Mouse (Mus musculus): ENCODE measurements around the gene Fam171a1. TPM values are rescaled to one million over a fixed set of nuclear protein-coding genes. Genes with fewer than 3 reads are reported as not detected.
"Not testable (repeated sequence)": the region's sequence is repeated elsewhere in the genome, so short reads cannot be mapped to it uniquely, and the experiment has no call there.

The Fam171a1 gene
- total RNA-seq (2021) = 10 to 100 TPM; 16.8 to 22.7 TPM
- long read RNA-seq, experiment 1, full-length matches to known transcripts = 10 of 17 reads
- long read RNA-seq, experiment 1, partial matches to known transcripts = 7 of 17 reads
- long read RNA-seq, experiment 1, other reads (novel, unspliced or antisense) = 0 of 17 reads
- long read RNA-seq, experiment 2, full-length matches to known transcripts = 8 of 44 reads
- long read RNA-seq, experiment 2, partial matches to known transcripts = 35 of 44 reads
- long read RNA-seq, experiment 2, other reads (novel, unspliced or antisense) = 1 of 44 reads

DNA sequence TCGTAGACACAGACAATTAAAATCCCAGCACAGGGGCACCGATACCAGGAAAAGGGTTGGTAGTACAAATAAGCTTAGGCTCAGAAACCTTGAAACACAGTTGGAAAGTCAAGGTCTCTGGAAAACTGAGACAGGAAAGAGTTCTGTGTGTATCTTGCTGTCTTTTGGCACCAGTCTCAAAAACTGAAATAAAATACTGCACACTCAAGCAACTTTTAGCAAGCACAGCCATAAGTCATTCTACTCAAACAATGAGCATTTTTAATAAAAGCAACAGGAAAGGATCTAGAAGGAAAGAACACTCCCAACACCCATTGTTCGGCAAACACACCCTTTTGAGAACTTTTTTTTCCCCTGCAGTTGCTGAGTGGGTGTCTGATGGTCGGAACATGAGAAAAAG, at the start of gene Fam171a1:
Gene Fam171a1, plus strand, starts transcription at position 359 of the 400 bp plus-strand sequence.
- DNase-seq (ENCODE audit: low spot score in 2 of 2) = no peak

DNA sequence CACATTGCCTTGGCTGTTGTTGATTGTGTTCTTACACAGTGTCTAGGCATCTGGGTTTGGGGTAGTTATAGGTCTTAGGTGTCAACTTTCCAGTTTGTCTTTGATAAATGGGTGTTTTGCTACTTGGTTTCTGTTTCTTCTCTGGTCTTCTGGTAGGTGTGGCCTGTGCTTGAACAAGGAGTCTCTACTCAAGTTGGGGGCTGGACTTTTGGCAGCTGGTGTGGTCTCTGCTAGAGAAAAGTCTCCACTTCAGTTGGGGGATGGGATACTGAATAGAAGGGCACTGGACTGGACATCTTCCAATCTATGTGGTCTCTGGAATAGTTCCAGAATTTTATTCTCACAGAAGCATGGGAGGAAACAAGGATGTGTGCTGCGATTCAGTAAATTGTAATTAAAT, 44.9 kb upstream of the Fam171a1 start:
- DNase-seq (ENCODE audit: low spot score in 2 of 2) = no peak

DNA sequence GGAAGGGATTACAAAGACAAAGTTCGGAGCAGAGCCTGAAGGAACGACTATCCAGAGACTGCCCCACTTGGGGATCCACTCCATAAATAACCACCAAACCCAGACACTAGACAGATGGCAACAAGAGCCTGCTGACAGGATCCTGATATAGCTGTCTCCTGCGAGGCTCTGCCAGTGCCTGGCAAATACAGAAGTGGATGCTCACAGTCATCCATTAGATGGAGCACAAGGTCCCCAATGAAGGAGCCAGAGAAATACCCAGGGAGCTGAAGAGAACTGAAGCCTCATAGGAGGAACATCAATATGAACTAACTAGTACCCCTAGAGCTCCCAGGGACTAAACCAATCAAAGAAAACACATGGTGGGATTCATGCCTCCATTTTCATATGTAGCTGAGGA, 25.7 kb upstream of the Fam171a1 start:
- DNase-seq (ENCODE audit: low spot score in 2 of 2) = not testable (repeated sequence)

DNA sequence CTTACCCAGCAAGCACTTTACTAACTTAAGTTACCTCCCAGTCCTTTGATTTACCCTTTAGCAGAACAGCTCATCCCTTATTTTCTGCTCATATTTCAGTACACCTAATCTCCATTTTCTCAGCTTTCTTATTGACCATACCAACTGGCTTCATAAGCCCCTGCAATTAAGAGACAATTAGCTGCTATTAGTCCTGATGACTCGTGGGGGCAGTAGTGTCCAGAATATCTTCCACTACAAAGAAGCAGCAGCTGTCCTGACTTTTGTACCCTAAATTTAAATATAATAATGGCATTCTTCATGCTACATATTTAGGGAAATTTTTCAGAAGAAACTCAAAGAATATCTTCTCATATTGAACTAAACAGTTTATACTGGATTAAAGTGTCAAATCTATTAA, 24.8 kb upstream of the Fam171a1 start:
- no peak for DNase-seq (ENCODE audit: low spot score in 2 of 2)

DNA sequence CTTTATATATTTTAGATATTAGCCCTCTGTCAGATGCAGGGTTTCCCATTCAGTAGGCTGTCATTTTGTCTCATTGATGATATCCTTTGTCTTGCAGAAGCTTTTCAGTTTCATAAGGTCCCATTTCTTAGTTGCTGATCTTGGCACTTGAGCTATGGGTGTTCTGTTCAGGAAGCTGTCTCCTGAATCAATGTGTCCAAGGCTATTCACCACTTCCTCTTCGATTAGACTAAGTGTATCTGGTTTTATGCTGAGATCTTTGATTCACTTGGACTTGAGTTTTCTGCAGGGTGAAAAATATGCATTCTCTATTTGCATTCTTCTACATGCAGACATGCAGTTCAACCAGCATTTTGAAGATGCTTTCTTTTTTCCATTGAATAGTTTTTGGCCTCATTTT, 17.9 kb upstream of the Fam171a1 start:
- DNase-seq (ENCODE audit: low spot score in 2 of 2) = no peak

DNA sequence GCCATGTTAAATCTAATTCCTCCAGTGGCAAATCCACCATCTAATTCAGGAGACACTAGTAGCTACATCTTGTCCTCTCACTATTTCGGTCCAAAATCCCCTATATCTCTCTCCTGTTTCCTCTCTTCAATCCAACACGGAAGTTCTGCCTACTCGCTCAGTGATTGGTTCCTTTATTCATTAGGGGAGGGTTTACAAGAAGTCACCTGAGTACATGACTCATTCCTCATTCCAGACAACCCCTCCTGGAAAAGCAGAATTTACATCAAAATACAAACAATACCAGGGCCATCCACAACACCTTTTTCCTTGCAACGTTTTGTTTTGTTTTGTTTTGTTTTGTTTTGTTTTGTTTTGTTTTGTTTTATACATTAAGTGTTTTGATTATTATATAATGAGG, 14.1 kb upstream of the Fam171a1 start:
- DNase-seq (ENCODE audit: low spot score in 2 of 2) = no peak

DNA sequence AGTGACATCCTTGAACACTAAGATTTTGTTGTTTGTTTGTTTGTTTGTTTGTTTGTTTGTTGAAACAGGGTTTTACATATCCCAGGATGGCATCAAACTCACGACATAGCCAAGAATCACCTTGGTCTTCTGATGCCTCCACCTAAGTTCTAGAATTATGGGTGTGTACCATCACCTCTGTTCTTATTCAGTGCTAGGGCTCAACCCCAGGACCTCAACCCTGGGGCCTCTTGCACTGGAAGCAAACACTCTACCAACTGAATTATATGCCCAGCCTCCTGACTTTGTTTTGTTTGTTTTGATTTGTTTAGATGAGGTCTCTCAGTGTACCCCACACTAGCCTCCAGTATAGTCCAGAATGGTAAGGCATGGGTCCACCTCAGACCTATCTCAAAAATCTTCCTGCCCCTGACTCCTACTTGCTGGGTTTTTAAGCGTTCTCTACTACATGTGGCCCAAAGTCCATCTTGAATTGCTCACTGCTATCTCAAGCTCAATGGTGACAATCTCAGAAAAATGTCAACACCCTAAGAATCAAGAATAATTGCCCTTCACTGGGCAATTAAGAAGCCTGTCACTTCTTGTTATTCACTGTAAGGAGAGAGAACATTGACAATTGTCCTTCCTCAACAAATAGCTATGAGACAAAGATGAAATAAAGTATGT, 12.6 kb upstream of the Fam171a1 start:
- DNase-seq (ENCODE audit: low spot score in 2 of 2) = no peak

DNA sequence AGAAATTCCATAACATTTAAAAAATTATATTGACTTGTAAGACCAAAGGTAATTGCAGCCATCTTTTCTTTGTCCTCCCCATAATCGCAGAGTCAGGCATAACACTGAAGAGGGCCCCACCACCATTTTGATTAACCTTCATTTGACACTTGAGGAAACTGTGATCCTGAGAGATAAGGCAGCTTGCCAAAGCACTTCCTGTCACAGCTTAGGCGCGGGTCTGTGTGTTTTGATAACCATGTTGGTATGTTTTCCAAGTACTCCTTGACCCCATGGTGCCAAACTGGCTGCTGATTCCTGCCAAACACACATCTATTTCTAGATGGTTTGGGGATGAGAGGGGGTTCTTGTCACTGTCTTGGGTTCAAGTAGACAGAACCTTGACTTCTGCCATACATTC, 11.7 kb upstream of the Fam171a1 start:
- DNase-seq (ENCODE audit: low spot score in 2 of 2) = no peak

DNA sequence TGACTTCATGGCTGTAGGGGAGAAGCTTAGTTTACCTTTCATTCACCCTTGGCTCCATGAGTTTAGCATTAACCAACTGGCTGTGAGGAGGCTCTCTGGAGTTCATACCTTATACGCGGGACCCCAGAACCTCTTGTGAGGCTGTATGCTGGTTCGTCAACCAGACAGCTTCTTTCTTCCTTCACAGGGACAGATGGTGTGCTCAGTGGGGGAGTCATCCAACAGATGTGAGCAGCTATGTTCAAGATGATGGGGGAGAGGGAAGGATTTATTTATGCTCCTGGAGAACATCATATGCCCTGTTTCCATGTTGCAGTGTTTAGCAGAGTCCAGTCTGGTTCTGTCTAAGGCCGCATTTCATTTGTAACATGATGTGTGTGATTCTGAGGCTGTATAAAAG, 6.6 kb upstream of the Fam171a1 start:
- DNase-seq (ENCODE audit: low spot score in 2 of 2) = no peak

DNA sequence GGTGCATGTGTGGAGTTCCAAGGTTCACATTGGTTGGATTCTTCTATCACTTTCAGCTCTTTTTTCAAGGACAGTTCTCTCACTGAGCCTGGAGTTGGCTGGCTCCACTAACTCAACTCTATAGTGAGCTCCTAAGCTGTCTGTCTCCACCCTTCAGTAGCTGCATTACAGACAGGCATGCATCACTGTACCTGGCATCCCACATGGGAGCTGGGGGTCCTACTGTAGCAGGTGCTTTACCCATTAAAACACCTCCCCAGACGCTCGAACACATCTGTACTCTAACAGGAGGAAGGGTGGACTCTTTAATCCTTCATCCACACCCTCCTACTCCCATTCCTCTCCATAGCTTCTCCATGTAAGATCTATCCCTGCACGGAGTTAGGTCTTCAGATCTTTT, 5.6 kb upstream of the Fam171a1 start:
- DNase-seq (ENCODE audit: low spot score in 2 of 2) = no peak

DNA sequence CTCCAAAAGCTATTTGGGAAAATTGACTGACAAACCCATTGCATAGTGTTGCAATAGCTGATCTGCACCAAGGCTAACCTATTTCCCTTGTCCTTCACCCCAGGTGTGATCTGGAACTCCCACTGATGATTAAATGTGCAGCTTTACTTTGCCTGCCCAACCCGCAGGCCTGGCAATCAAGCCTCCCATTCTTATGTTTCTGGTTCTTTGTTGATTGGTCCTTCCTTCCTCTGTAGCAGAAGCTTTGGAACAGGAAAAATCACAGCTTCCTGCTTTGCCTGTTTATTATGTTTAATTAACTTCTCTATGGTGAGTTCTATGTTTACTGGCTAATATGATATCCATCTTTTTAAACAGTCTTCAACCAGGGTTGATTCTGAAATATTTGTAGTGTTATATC, 5.2 kb upstream of the Fam171a1 start:
- no peak for DNase-seq (ENCODE audit: low spot score in 2 of 2)

DNA sequence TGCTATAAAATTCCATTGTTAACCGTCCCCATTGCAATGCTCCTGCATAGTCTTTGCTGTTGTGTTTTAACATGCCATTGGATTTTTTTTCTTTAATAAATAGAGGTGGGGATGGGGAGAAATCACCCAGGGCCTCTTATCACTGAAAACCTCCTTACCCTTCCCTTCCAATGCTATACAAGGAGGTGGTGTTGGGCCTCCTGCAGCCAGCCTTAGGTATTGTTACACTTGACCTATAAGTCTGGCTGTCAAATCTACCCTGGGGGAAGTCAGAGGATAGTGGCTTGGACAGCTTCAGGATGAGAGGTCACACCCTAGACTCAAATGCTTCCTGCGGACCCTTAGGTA, 3.8 kb downstream of the Fam171a1 start:
- DNase-seq (ENCODE audit: low spot score in 2 of 2) = no peak

DNA sequence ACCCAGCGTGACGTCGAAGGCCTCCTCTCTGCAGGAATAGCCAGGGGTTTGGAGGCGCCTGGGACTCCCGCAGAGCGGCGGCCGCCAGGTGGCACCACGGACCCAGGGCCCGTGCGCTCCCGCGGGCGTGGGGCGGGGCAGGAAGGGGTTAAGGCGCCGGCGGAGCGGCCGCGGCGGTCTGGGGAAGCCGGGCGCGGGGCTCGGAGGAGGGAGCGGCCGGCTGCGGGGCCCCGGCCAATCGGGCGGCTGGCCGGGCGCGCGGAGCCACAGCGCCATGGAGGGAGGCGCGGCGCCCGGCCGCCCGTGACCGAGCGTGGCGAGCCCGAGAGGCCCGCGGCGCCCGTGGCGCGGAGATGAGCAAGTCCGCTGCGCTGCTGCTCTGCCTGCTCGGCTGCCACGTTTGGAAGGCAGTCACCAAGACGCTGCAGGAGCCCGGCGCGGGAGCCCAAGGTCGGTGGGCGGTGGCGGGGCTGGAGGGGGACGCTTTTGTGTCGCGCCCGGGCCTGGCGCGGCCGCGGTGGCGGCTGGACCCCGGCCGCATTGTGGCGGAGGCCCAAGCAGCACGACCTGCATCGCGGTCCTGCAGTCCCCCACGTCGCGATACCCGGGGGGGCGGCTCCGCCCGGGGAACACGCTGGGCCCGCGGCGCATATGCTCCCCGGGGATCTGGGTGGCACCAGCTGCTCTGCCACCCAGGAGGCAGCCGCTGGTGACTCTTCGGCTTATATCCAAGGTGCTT, 4.3 kb downstream of the Fam171a1 start:
- DNase-seq (ENCODE audit: low spot score in 2 of 2) = peak; percentile 91 to 94

DNA sequence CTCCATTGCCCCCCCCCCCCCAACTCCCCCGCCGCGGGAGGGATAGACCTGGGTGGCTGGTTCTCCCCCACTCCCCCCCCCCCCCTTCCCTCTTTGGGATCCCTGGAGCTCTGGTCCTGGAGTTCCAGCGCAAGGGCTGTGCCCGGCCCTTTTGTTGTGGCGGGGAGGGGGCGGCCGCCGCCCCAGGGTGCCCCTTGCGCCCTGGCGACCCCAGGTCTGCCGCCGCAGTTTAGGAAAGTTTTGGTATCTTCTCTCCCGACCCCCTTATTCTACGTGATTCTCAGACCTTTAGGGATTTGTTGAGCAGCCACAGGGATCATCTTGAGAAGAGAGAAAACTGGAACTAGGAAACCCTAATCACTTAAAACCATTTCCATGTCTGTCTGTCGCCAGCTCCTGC, 4.9 kb downstream of the Fam171a1 start:
- no peak for DNase-seq (ENCODE audit: low spot score in 2 of 2)

DNA sequence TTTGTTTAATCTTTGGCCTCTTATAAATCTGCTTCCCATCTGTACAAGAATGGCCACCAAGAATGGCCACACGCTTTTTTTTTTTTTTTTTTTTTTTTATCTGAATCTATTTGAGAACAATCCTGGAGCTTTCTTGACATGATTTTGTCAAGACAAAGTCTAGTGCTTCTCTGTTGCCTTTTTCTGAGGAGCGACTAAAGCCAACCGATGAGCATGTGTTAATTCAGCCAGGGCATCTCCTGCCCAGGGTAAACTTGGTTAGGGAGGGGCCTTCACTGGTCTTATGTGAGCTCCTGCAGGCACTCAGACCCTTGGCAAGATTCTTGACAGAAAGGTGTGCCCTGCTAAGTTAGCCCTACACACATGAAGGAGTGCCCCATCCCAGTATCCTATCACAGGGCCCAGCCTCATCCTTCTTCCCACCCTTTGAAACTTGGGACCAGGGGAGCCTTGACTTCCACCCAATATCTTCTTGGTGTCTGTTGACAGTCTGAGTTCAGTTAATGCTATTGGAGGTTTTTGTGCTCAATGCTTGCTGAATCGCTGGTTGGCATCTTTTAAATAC, 5.4 kb downstream of the Fam171a1 start:
- no peak for DNase-seq (ENCODE audit: low spot score in 2 of 2)

DNA sequence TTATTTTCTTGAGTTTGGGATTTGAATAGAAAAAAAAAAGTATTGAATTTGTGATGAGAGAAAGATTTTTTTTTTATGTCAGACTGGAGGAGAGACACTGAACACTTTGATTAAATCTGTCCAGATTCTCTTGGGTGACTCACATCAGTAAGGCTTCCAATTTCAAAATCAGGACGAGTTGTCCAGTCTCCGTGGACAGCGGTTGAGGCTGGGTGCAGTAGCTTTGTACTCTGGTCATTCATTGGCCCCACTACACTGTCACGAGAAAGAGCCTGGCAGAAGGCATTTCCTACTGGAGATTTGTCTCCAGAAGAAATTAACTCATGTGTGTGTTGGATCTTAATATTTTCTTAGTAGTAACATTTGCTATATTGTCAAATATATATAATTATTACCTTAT, 8.5 kb downstream of the Fam171a1 start:
- DNase-seq (ENCODE audit: low spot score in 2 of 2) = no peak

DNA sequence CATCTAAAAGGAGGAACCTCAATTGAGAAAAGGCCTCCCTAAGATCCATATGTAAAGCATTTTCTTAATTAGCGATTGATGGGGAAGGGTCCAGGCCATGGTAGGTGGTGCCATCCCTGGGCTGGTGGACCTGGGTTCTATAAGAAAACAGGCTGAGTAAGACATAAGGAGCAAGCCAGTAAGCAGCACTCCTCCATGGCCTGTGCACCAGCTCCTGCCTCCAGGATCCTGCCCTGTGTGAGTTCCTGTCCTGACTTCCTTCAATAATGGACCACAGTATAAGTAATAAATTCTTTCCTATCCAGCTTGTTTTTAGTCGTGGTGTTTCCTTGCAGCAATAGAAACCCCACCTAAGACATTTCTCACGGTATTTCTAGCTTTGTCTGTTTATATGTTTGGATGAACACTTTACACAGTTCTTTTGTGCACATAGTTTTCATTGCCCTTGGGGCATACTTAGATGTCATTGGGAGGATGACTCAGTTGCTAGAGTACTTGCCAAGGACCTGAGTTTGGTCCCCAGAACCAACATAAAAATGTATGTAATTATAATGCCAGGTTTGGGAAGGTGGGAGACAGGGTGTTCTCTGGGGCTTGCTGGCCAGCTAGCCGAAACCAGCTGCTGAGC, 13.3 kb downstream of the Fam171a1 start:
- DNase-seq (ENCODE audit: low spot score in 2 of 2) = no peak

DNA sequence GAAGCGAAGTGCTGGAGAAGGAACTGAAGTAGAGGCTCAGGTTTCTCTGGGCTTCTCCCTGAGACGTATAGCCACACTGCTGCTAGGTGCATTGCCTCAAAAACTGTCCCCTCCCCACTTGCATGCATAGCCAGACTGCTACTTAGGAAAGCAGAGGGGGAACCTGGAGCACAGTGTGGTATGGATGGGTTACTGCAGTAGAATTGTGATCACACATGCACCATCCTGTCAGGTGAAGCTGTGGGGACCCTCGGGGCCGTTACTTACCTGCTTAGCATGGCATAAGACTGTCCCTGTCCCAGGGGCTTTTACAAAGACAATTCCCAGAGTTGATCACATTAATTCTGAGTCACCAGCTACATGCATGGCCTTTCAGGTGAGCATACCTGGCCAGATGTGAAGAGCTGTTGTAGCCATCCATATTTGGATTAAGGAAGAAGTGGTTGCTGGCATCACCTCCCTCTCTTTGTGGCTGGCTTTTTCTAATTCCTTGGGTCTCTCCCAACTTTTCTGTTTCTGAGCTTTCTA, 14.4 kb downstream of the Fam171a1 start:
- DNase-seq (ENCODE audit: low spot score in 2 of 2) = no peak

DNA sequence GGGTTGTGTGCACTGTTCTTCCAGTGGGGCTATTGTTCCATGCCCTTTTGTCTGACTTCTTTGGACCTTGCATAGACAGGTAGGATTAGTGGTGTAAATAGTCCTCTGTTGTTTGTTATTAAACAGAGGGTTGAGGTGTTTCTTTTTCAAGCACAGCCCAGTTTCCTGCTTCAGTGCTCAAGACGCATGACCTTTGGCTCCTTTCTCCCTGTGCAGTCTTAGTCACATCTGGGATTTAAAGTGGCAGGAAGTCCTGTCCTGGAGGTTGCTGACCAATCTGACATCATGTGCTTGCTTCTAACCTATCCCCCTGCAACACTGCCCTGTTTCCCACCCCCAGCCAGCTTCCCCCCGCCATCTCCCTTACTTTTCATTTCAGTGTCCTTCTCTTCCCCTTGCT, 14.9 kb downstream of the Fam171a1 start:
- no peak for DNase-seq (ENCODE audit: low spot score in 2 of 2)

DNA sequence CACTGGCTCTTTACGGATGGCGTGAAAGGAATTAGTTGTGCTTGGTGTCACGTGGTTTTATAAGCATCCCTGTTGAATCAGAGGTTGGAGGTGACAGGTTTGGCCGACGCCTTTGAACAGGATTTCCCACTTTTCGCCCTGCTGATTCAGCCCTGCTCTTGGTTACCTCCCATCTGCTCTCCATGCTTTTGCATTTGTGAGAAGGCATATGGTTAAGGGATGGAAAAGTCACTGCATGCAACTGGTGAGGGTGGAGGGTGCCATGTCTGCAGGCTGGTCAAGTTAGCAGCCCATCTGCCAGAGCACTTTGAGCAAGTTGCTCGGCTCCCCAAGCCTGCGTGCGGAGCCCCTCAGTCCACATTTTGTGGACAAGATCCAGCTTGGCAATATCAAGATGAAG, 18.4 kb downstream of the Fam171a1 start:
- no peak for DNase-seq (ENCODE audit: low spot score in 2 of 2)

DNA sequence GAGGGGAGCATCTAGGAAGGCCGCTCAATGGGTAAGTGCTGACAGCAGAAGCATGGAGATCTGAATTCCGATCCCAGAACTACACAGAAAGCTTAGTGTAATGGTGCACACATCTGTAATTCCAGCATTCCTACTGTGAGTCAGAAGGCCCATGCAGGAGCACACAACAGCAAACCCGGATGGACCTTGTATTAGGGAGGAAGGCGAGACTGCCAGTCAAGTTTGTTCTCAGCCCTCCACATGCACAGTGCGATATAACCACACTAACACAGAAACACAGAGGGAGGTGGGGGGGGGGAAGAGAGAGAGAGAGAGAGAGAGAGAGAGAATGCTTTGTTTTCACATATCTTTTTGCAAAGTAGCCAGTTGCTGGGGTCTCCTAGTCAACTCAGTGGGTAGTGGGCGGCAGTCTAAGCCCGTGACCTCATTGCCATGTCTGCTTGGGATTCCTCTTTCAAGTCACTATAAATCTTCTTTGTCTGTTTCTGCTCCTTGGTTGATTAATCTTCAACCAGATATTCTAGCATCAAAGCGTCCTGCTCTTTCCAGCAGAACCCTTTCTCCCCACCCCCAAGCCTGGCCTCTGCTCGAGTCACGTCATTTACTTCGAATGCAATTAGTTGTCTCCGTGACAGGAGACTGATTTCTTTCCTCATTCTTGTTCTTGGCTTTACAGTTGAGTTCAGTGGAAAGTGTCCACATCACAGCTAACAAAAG, 20.7 kb downstream of the Fam171a1 start:
- DNase-seq (ENCODE audit: low spot score in 2 of 2) = no peak

Measured in adrenal gland, adult 18-20 months (tissue).